Mouse (Mus musculus) ovary, postnatal 36 days (tissue): ENCODE measurements around the gene Sema3e.

Experiments used
- DNase-seq: peaks from one replicate; pipeline ENCODE4 v3.0.0; 2022; ENCODE audit warnings: low spot score, mixed read lengths

Sema3e gene

GRCm38 (mm10) chr5:14209962-14210361, 184.9 kb downstream of the Sema3e start:
- DNase-seq = no peak

DNA sequence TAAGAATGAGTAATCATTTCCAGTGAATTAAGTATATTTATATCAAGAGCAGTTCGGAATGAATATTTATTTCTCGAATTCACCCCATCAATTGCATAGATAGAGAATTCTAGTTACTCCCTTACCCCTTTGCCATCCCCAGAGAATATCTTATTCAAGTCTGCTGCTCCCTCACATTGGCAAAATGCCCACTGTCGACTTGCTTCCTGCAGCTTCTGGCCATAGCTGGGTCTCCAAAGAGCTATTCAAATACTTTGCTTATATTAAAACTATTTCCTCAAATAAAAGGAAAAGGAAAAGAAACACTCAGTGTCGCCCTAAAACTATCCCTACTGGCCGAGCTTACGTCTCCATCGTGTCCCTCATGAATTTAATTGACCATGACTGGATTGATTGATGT, 191.1 kb downstream of the Sema3e start:
- no peak for DNase-seq

- no peak for DNase-seq
Measured at GRCm38 (mm10) chr5:14218677-14219076, 193.6 kb downstream of the Sema3e start.

DNA sequence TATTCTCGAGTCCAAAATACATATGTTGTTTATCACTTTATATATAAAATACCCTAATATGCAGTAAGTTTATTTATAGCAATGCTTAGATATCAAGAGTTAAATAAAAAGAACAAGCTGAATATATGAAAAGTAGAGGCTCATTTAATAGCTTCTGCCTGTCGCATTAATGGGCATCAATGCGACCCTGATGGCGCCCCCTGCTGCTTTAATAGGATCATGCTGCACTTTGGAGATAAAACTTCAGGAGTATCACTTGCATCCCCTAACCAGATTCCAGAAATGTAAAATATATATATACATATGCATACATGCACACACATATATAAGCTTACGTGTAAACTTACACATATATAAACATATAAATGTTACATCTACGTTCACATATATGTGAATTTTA, 199.4 kb downstream of the Sema3e start:
- no peak for DNase-seq

GRCm38 (mm10) chr5:14231027-14231426, 206.0 kb downstream of the Sema3e start:
- no peak for DNase-seq

GRCm38 (mm10) chr5:14252583-14252982, 227.5 kb downstream of the Sema3e start:
- peak; percentile 12 for DNase-seq

DNA sequence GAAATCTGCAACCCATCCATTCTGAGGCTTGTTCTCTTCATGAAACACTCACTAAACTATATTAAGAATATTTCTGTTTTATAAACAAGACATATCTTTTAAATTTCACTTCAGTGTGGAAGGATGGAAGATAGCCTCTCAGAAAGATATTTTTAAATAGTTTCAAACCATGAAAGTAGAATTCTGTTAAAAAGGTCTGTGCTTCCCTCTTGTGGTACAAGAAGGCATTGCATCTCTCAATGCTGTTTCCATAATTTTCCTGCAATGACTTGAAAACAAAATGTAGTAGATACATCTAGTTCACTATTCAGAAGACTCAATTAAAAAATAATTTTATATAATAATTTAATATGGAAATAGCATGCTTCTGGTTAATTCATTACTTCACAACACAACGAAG, 228.3 kb downstream of the Sema3e start:
- no peak for DNase-seq

- DNase-seq = no peak
Measured at GRCm38 (mm10) chr5:14260156-14260555, 235.1 kb downstream of the Sema3e start.

- DNase-seq = no peak
Measured at GRCm38 (mm10) chr5:14267400-14267799, 242.3 kb downstream of the Sema3e start.
